Mouse (Mus musculus) E14TG2a.4 (cell line): ENCODE results near the gene Fbxo11.

ENCODE experiments used
- CTCF ChIP-seq: conservative IDR thresholded peaks from 2 replicates; pipeline ENCODE4 v1.5.1; 2014; ENCODE audit warnings: low read length
- NANOG ChIP-seq: IDR thresholded peaks from 2 replicates; pipeline ENCODE4 v1.6.1; 2014; ENCODE audit warnings: borderline replicate concordance, low read length, mixed read lengths
- POU5F1 ChIP-seq: IDR thresholded peaks from 2 replicates; pipeline ENCODE4 v1.6.1; 2014; ENCODE audit warnings: low read length, borderline replicate concordance

DNA sequence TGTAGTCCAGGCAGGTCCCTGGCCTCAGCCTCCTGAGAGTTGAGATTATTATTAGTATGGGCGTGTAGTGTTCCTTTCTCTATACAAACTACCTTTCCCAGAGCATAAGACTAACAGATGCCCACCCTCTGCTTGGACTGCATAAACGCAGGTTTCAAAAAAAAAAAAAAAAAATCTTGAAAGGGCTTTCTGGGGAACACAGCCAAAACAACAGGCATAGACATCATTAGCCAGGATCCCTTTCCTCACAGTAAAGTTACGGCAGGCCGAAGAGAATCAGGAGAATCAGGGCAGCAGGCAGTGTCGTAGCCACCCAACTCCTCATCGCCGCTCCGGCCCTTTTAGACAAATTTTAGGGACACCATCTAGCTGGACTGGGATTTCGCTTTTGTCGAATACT lies 28.7 kb upstream of the Fbxo11 start:
- no peak for TF ChIP-seq CTCF
- no peak for TF ChIP-seq NANOG
- TF ChIP-seq POU5F1: no peak
